ENCODE assay signal across 11 mouse cellular contexts in genomic region chr11:119939711-119940106, GRCm38 (mm10). TPM values are rescaled to one million over a fixed set of nuclear protein-coding genes. Genes with fewer than 3 reads are reported as not detected.
DNase-seq lines count a peak whose midpoint lies in the region; ATAC-seq and TF ChIP-seq lines count a peak whose summit lies in the region.
"Had no signal": no experiment of that assay in that cellular context is flagged by ENCODE, and none has a peak within 500 bp of the region (broad histone marks: within the 10 kb centered on the region; RNA-seq: fewer than 3 reads in every experiment).

No protein-coding gene starts in this region.

- H3K27me3 ChIP-seq in hindbrain, embryonic 12.5 days: peaks cover 21% of the 10 kb centered on the region
- H3K27me3 ChIP-seq in hindbrain, embryonic 16.5 days (replicated peaks; ENCODE audit: control insufficient read depth, insufficient read depth, low read length): no peaks in the 10 kb centered on the region
- peaks cover 66% of the 10 kb centered on the region for H3K27me3 ChIP-seq in midbrain, embryonic 10.5 days (ENCODE audit: low read depth, poor library complexity, severe bottlenecking)
- peaks cover 3% of the 10 kb centered on the region; the same call in 1 of the 2 replicates for H3K27me3 ChIP-seq in midbrain, embryonic 16.5 days (ENCODE audit: control insufficient read depth, insufficient read depth, low read depth, low read length)
- H3K27me3 ChIP-seq in intestine, embryonic 15.5 days (replicated peaks): no peaks in the 10 kb centered on the region
- peaks cover 9% of the 10 kb centered on the region for H3K27me3 ChIP-seq in liver, postnatal 0 days (ENCODE audit: insufficient read depth, low read length)

- peaks cover 67% of the 10 kb centered on the region for H3K4me1 ChIP-seq in hindbrain, embryonic 12.5 days
- peaks cover 37% of the 10 kb centered on the region for H3K4me1 ChIP-seq in hindbrain, embryonic 16.5 days (ENCODE audit: control insufficient read depth, insufficient read depth, low read depth, low read length)
- peaks cover 83% of the 10 kb centered on the region for H3K4me1 ChIP-seq in midbrain, embryonic 10.5 days
- H3K4me1 ChIP-seq in midbrain, embryonic 16.5 days (ENCODE audit: control insufficient read depth, insufficient read depth, low read length): peaks cover 19% of the 10 kb centered on the region
- peaks cover 75% of the 10 kb centered on the region for H3K4me1 ChIP-seq in intestine, embryonic 15.5 days (replicated peaks)
- peaks cover 55% of the 10 kb centered on the region for H3K4me1 ChIP-seq in liver, postnatal 0 days (ENCODE audit: insufficient read depth)

- TF ChIP-seq EP300 in liver, postnatal 0 days (IDR thresholded peaks at IDR 0.05; ENCODE audit: low read depth): no peak

- no peak for TF ChIP-seq CTCF in liver, postnatal 0 days (IDR thresholded peaks at IDR 0.05; ENCODE audit: low read depth)

- no peaks in the 10 kb centered on the region for H3K36me3 ChIP-seq in hindbrain, embryonic 12.5 days
- H3K36me3 ChIP-seq in hindbrain, embryonic 16.5 days (ENCODE audit: control insufficient read depth, insufficient read depth, low read length): no peaks in the 10 kb centered on the region
- no peaks in the 10 kb centered on the region for H3K36me3 ChIP-seq in midbrain, embryonic 10.5 days
- no peaks in the 10 kb centered on the region for H3K36me3 ChIP-seq in midbrain, embryonic 16.5 days (ENCODE audit: control insufficient read depth, insufficient read depth, low read length)
- H3K36me3 ChIP-seq in intestine, embryonic 15.5 days: no peaks in the 10 kb centered on the region
- H3K36me3 ChIP-seq in liver, postnatal 0 days (replicated peaks; ENCODE audit: insufficient read depth, low read length): no peaks in the 10 kb centered on the region

- WGBS in hindbrain, embryonic 12.5 days: 75% methylated on average over 4 of the region's 4 CpGs
- 58% methylated on average over 4 of the region's 4 CpGs for WGBS in hindbrain, embryonic 16.5 days
- WGBS in midbrain, embryonic 10.5 days: 78% methylated on average over 4 of the region's 4 CpGs
- WGBS in midbrain, embryonic 16.5 days: 75% methylated on average over 4 of the region's 4 CpGs
- WGBS in intestine, embryonic 15.5 days: 65% methylated on average over 4 of the region's 4 CpGs
- WGBS in liver, postnatal 0 days (ENCODE audit: insufficient replicate concordance): 62% methylated on average over 4 of the region's 4 CpGs

- ATAC-seq in hindbrain, embryonic 12.5 days (ENCODE audit: low FRiP score): no peak
- ATAC-seq in hindbrain, embryonic 16.5 days: no peak
- ATAC-seq in midbrain, embryonic 16.5 days: no peak
- no peak for ATAC-seq in intestine, embryonic 15.5 days
- no peak for ATAC-seq in liver, postnatal 0 days

- H3K9me3 ChIP-seq in hindbrain, embryonic 12.5 days (replicated peaks): no peaks in the 10 kb centered on the region
- H3K9me3 ChIP-seq in hindbrain, embryonic 16.5 days (ENCODE audit: control insufficient read depth, low read length): no peaks in the 10 kb centered on the region
- no peaks in the 10 kb centered on the region for H3K9me3 ChIP-seq in midbrain, embryonic 10.5 days (replicated peaks)
- H3K9me3 ChIP-seq in midbrain, embryonic 16.5 days (replicated peaks; ENCODE audit: control insufficient read depth, low read length, poor library complexity, severe bottlenecking): no peaks in the 10 kb centered on the region
- no peaks in the 10 kb centered on the region for H3K9me3 ChIP-seq in intestine, embryonic 15.5 days
- H3K9me3 ChIP-seq in liver, postnatal 0 days (ENCODE audit: low read length): no peaks in the 10 kb centered on the region
- H3K9me3 ChIP-seq: megakaryocyte, embryonic 14.5 days had no signal

- H3K9ac ChIP-seq in hindbrain, embryonic 12.5 days: peak overlapping the region; percentile 10; the same call in 1 of the 2 replicates
- no peak overlapping the region for H3K9ac ChIP-seq in hindbrain, embryonic 16.5 days (ENCODE audit: low read depth, low read length)
- no peak overlapping the region for H3K9ac ChIP-seq in midbrain, embryonic 16.5 days (ENCODE audit: low read depth, low read length)
- H3K9ac ChIP-seq in intestine, embryonic 15.5 days: no peak overlapping the region
- H3K9ac ChIP-seq in liver, postnatal 0 days (replicated peaks): no peak overlapping the region; the same call in 1 of the 2 replicates

- DNase-seq in midbrain, embryonic 10.5 days (ENCODE audit: low spot score): no peak
- DNase-seq in liver, postnatal 0 days: no peak
- DNase-seq in frontal cortex, postnatal 14 days (ENCODE audit: low spot score in 2 of 2): no peak
- DNase-seq in lung, postnatal 25 days (ENCODE audit: low spot score): no peak
- DNase-seq: cerebellum, adult 8-10 months; lung, adult 2 months had no signal

- no peak overlapping the region for H3K4me3 ChIP-seq in hindbrain, embryonic 12.5 days
- H3K4me3 ChIP-seq in hindbrain, embryonic 16.5 days (ENCODE audit: low read length): no peak overlapping the region
- H3K4me3 ChIP-seq in midbrain, embryonic 10.5 days: no peak overlapping the region
- no peak overlapping the region for H3K4me3 ChIP-seq in midbrain, embryonic 16.5 days (ENCODE audit: low read depth, low read length)
- H3K4me3 ChIP-seq in intestine, embryonic 15.5 days (replicated peaks): no peak overlapping the region
- no peak overlapping the region for H3K4me3 ChIP-seq in liver, postnatal 0 days (ENCODE audit: low read depth, low read length)

- H3K4me2 ChIP-seq in hindbrain, embryonic 12.5 days (replicated peaks): no peak overlapping the region
- H3K4me2 ChIP-seq in hindbrain, embryonic 16.5 days (ENCODE audit: low read length): no peak overlapping the region
- no peak overlapping the region for H3K4me2 ChIP-seq in midbrain, embryonic 16.5 days (ENCODE audit: low read length)
- H3K4me2 ChIP-seq in intestine, embryonic 15.5 days (replicated peaks): peak overlapping the region; percentile 45; the same call in 1 of the 2 replicates
- peak overlapping the region; percentile 52; the same call in 1 of the 2 replicates for H3K4me2 ChIP-seq in liver, postnatal 0 days (ENCODE audit: low read depth, low read length)

- H3K27ac ChIP-seq in hindbrain, embryonic 12.5 days: no peak overlapping the region
- H3K27ac ChIP-seq in hindbrain, embryonic 16.5 days (ENCODE audit: low read depth, low read length): no peak overlapping the region
- H3K27ac ChIP-seq in midbrain, embryonic 10.5 days (replicated peaks): 0 out of 2 replicates have a peak overlapping the region, but pooled peaks have one; percentile 17
- H3K27ac ChIP-seq in midbrain, embryonic 16.5 days (ENCODE audit: low read length): no peak overlapping the region
- no peak overlapping the region for H3K27ac ChIP-seq in intestine, embryonic 15.5 days
- peak overlapping the region; percentile 71 for H3K27ac ChIP-seq in liver, postnatal 0 days (ENCODE audit: low read depth)

RNA-seq across cellular contexts. Expression of gene Baiap2, which starts 2.9 kb away (rescaled TPM):
- 10.6 TPM in 2 replicates for polyA plus RNA-seq in hindbrain, embryonic 12.5 days (2016; fragmentation: Nextera tagmentation; extraction: Ambion mirVana)
- polyA plus RNA-seq in hindbrain, embryonic 16.5 days (2015; fragmentation: Nextera tagmentation; extraction: Ambion mirVana): 22.8 and 23.9 TPM in 2 replicates
- polyA plus RNA-seq in midbrain, embryonic 10.5 days (2016; fragmentation: Nextera tagmentation; extraction: Ambion mirVana): 9.4 and 11.3 TPM in 2 replicates
- 14.7 and 15.7 TPM in 2 replicates for polyA plus RNA-seq in midbrain, embryonic 16.5 days (2015; fragmentation: Nextera tagmentation; extraction: Ambion mirVana)
- 12.0 and 13.1 TPM in 2 replicates for polyA plus RNA-seq in intestine, embryonic 15.5 days (2015; fragmentation: Nextera tagmentation; extraction: Ambion mirVana)
- 20.8 and 21.3 TPM in 2 replicates for polyA plus RNA-seq in liver, postnatal 0 days (2015; fragmentation: Nextera tagmentation; extraction: Ambion mirVana)

RNA-seq across cellular contexts. Expression of gene Chmp6, which starts 26.5 kb away (rescaled TPM):
- 91.7 and 99.3 TPM in 2 replicates for polyA plus RNA-seq in hindbrain, embryonic 12.5 days (2016; fragmentation: Nextera tagmentation; extraction: Ambion mirVana)
- 112 and 114 TPM in 2 replicates for polyA plus RNA-seq in hindbrain, embryonic 16.5 days (2015; fragmentation: Nextera tagmentation; extraction: Ambion mirVana)
- 116 and 118 TPM in 2 replicates for polyA plus RNA-seq in midbrain, embryonic 10.5 days (2016; fragmentation: Nextera tagmentation; extraction: Ambion mirVana)
- 109 and 115 TPM in 2 replicates for polyA plus RNA-seq in midbrain, embryonic 16.5 days (2015; fragmentation: Nextera tagmentation; extraction: Ambion mirVana)
- polyA plus RNA-seq in intestine, embryonic 15.5 days (2015; fragmentation: Nextera tagmentation; extraction: Ambion mirVana): 88.0 and 91.1 TPM in 2 replicates
- 28.0 and 30.5 TPM in 2 replicates for polyA plus RNA-seq in liver, postnatal 0 days (2015; fragmentation: Nextera tagmentation; extraction: Ambion mirVana)

Comparison
In these comparisons a context has a peak if more than half of its experiments do, and no peak if none do; other contexts are left out.
1. H3K27ac ChIP-seq: peak in midbrain, embryonic 10.5 days (single experiment) and liver, postnatal 0 days (single experiment); none in hindbrain, embryonic 12.5 days (single experiment), hindbrain, embryonic 16.5 days (single experiment), midbrain, embryonic 16.5 days (single experiment) and intestine, embryonic 15.5 days (single experiment).
2. H3K4me2 ChIP-seq: peak in intestine, embryonic 15.5 days (single experiment) and liver, postnatal 0 days (single experiment); none in hindbrain, embryonic 12.5 days (single experiment), hindbrain, embryonic 16.5 days (single experiment) and midbrain, embryonic 16.5 days (single experiment).